Mouse (Mus musculus): Measurements from ENCODE around the gene Magea5. TPM values are rescaled to one million over a fixed set of nuclear protein-coding genes. Genes with fewer than 3 reads are reported as not detected.

Magea5 gene
- polyA plus RNA-seq (2014; fragmentation: Illumina TruSeq; extraction: RNeasy Lipid Tissue Mini Kit (QIAGEN cat#74804); ENCODE audit: low read depth, low replicate concordance) = not detected

GRCm38 (mm10) chrX:155063045-155063444 is at the start of gene Magea5:
TSS of gene Magea5 (minus strand) at chrX:155063145.

GRCm38 (mm10) chrX:155093566-155093965 is 30.6 kb upstream of the Magea5 start, which contains the start of gene Magea2:
TSS of gene Magea2 (minus strand) at chrX:155093666.

GRCm38 (mm10) chrX:155089693-155090092 is 26.7 kb upstream of the Magea5 start, which contains the start of gene Magea1:
TSS of gene Magea1 (minus strand) at chrX:155089793.

Other genes starting within 250 kb of the Magea5 start
- not detected for gene Cldn34b1, start 172.9 kb downstream of the Magea5 start, polyA plus RNA-seq (2014; fragmentation: Illumina TruSeq; extraction: RNeasy Lipid Tissue Mini Kit (QIAGEN cat#74804); ENCODE audit: low read depth, low replicate concordance)
- not detected for gene Magea6, start 127.2 kb downstream of the Magea5 start, polyA plus RNA-seq (2014; fragmentation: Illumina TruSeq; extraction: RNeasy Lipid Tissue Mini Kit (QIAGEN cat#74804); ENCODE audit: low read depth, low replicate concordance)
- not detected for gene Magea3, start 113.6 kb downstream of the Magea5 start, polyA plus RNA-seq (2014; fragmentation: Illumina TruSeq; extraction: RNeasy Lipid Tissue Mini Kit (QIAGEN cat#74804); ENCODE audit: low read depth, low replicate concordance)
- gene Magea8, start 67.3 kb downstream of the Magea5 start, polyA plus RNA-seq (2014; fragmentation: Illumina TruSeq; extraction: RNeasy Lipid Tissue Mini Kit (QIAGEN cat#74804); ENCODE audit: low read depth, low replicate concordance) = not detected
- not detected for gene Magea1, start 26.6 kb upstream of the Magea5 start, polyA plus RNA-seq (2014; fragmentation: Illumina TruSeq; extraction: RNeasy Lipid Tissue Mini Kit (QIAGEN cat#74804); ENCODE audit: low read depth, low replicate concordance)
- gene Magea2, start 30.5 kb upstream of the Magea5 start, polyA plus RNA-seq (2014; fragmentation: Illumina TruSeq; extraction: RNeasy Lipid Tissue Mini Kit (QIAGEN cat#74804); ENCODE audit: low read depth, low replicate concordance) = not detected
- gene Cldn34b2, start 65.3 kb upstream of the Magea5 start, polyA plus RNA-seq (2014; fragmentation: Illumina TruSeq; extraction: RNeasy Lipid Tissue Mini Kit (QIAGEN cat#74804); ENCODE audit: low read depth, low replicate concordance) = not detected
- 513 TPM for gene Sat1, start 153.3 kb upstream of the Magea5 start, polyA plus RNA-seq (2014; fragmentation: Illumina TruSeq; extraction: RNeasy Lipid Tissue Mini Kit (QIAGEN cat#74804); ENCODE audit: low read depth, low replicate concordance)
- gene Acot9, start 199.3 kb upstream of the Magea5 start, polyA plus RNA-seq (2014; fragmentation: Illumina TruSeq; extraction: RNeasy Lipid Tissue Mini Kit (QIAGEN cat#74804); ENCODE audit: low read depth, low replicate concordance) = 79.5 TPM